Mouse (Mus musculus): ENCODE data around the gene Sh3gl1. TPM values are rescaled to one million over a fixed set of nuclear protein-coding genes. Genes with fewer than 3 reads are reported as not detected.

Gene Sh3gl1
- polyA plus RNA-seq, 1 experiment from 2014 or later = 124 TPM

DNA sequence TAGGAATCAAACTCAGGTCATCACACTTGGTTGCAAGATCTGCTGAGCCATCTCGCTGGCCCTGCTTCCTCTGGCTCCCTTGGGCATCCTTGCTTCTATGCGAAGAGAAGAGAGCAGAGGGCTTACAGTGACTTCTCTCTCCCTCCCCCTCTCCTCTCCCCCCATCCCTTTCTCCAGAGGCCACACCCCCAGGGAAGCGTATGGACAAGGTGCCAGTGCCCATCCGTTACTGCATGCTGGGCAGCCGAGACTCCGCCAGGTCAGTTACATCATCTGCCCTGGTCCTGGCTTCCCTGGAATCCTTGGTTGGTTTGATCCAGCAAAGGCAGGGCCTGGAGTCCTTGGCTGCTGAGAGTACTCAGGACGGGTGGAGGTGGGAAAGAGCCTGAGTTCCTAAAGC lies 25.0 kb downstream of the Sh3gl1 start:
- H3K9ac ChIP-seq = no peak overlapping the region
- H3K4me3 ChIP-seq (replicated peaks) = no peak overlapping the region
- ATAC-seq = no peak
- peaks cover 25% of the 10 kb centered on the region for H3K36me3 ChIP-seq
- no peak overlapping the region for H3K27ac ChIP-seq
- 87% methylated on average over 7 of the region's 7 CpGs for WGBS
- peaks cover 20% of the 10 kb centered on the region for H3K4me1 ChIP-seq (replicated peaks)
- no peaks in the 10 kb centered on the region for H3K27me3 ChIP-seq (replicated peaks)
- H3K4me2 ChIP-seq (replicated peaks) = no peak overlapping the region
- H3K9me3 ChIP-seq = no peaks in the 10 kb centered on the region

DNA sequence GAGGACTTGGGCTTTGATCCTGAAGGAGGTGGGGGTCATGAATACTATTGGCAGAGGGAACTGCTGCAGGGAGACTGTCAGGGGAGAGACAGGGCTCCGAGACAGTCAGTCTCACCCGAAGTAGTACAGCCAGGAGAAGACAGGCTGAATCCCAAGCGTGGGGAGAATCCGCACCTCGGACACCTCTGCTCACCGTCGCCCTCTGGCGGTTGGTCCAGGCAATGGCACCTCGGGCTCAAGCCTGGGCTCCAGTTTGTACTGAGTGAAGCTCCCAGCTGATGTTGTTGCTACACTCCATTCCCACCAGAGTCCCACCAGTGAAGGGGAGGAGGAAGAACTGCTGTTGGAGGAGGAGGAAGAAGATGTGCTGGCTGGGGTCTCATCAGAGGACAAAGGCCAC lies 25.8 kb downstream of the Sh3gl1 start:
- Histone ChIP-seq H3K4me3 (replicated peaks) (peak overlapping the region; percentile 96; the same call in 1 of the 2 replicates), H3K27ac (no peak overlapping the region), H3K36me3 (peaks cover 17% of the 10 kb centered on the region), H3K27me3 (replicated peaks) (no peaks in the 10 kb centered on the region), H3K9me3 (no peaks in the 10 kb centered on the region), H3K4me2 (replicated peaks) (peak overlapping the region; percentile 94), H3K4me1 (replicated peaks) (peaks cover 22% of the 10 kb centered on the region), H3K9ac (peak overlapping the region; percentile 83; the same call in 1 of the 2 replicates)
- ATAC-seq = no peak
- 7% methylated on average over 9 of the region's 9 CpGs for WGBS

DNA sequence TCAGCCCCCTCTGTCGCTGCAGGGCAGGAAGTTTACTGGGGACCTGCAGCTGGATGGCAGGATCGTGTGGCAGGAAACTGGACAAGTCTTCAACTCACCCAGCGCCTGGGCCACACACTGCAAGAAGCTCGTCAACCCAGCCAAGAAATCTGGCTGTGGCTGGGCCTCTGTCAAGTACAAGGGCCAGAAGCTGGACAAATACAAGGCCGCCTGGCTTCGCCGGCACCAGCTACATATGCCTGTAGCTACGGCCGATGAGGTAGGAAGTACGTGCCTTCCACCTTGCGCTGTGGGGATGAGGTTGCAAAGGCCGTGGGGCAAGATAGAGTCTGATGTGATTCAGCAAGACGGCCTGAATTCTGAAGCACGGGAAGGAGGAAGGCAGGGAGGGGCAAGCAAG lies 26.2 kb downstream of the Sh3gl1 start:
- Histone ChIP-seq H3K36me3 (peaks cover 14% of the 10 kb centered on the region), H3K4me2 (replicated peaks) (peak overlapping the region; percentile 94), H3K27ac (no peak overlapping the region), H3K4me1 (replicated peaks) (peaks cover 22% of the 10 kb centered on the region), H3K4me3 (replicated peaks) (peak overlapping the region; percentile 96), H3K9ac (peak overlapping the region; percentile 83), H3K9me3 (no peaks in the 10 kb centered on the region), H3K27me3 (replicated peaks) (no peaks in the 10 kb centered on the region)
- no peak for ATAC-seq
- 63% methylated on average over 14 of the region's 14 CpGs for WGBS

DNA sequence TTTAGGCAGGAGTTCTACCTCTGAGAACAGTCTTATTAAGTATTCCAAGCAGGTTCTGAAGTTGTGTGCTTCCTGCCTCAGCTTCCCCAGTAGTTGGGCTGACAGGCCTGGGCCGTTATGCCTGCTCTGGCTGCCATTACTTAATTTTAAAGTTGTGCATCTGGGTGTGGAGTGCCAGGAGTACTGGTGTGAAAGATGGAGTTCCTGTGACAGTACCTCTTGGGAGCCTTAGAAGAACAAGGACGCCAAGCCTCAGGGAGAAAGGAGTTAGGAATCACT lies 26.5 kb downstream of the Sh3gl1 start:
- Histone ChIP-seq H3K9me3 (no peaks in the 10 kb centered on the region), H3K36me3 (peaks cover 10% of the 10 kb centered on the region), H3K4me3 (replicated peaks) (peak overlapping the region; percentile 96), H3K4me2 (replicated peaks) (peak overlapping the region; percentile 94), H3K9ac (peak overlapping the region; percentile 83), H3K27ac (no peak overlapping the region), H3K4me1 (replicated peaks) (peaks cover 22% of the 10 kb centered on the region), H3K27me3 (replicated peaks) (no peaks in the 10 kb centered on the region)
- no peak for ATAC-seq
- 41% methylated on average over 2 of the region's 2 CpGs for WGBS

DNA sequence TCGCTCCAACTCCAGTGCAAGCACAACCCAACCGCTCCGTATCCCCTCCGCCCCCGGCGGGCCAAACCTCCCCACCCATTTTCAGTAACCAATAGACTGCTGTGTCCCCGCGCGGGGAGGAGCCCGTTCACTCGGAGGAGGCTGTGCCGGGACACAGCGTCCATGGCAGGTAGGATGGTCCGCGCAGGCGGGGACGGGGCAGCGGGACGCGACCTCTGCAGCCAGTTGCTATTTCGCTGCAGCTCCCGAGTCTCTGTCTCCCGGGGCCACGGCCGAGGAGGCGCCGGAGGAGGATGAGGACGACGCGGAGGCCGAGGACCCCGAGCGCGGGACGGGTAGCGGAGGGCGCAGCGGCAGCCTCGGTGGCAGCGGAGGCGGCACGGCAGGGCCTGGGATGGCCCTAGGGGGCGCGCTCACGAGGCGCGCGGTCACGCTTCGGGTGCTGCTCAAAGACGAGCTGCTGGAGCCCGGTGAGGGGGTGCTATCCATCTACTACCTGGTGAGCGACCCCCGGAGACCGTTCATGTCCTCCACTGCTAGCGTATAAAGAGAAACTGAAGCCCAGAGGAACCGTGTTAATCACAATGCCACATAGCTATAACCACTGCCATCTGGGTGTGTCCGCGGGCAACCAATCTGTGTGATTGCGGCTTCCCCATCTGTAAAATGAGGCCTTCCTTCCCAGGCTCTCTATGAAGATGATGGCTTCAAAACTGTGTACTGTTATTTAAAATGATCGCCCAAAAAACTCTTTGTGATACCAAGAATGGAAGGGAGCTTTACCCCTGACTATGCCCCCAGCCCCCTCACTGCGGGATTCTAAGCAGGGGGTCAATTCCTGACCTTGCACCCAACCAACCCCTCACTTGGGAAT lies 27.1 kb downstream of the Sh3gl1 start:
- Histone ChIP-seq H3K27ac (peak overlapping the region; percentile 89), H3K36me3 (peaks cover 8% of the 10 kb centered on the region; the same call in 1 of the 2 replicates), H3K27me3 (replicated peaks) (no peaks in the 10 kb centered on the region), H3K9me3 (no peaks in the 10 kb centered on the region), H3K9ac (peak overlapping the region; percentile 83), H3K4me3 (replicated peaks) (peak overlapping the region; percentile 96), H3K4me2 (replicated peaks) (peak overlapping the region; percentile 94), H3K4me1 (replicated peaks) (peaks cover 22% of the 10 kb centered on the region)
- WGBS = under 1% methylated on average over 60 of the region's 62 CpGs
- ATAC-seq = peak; percentile 88

DNA sequence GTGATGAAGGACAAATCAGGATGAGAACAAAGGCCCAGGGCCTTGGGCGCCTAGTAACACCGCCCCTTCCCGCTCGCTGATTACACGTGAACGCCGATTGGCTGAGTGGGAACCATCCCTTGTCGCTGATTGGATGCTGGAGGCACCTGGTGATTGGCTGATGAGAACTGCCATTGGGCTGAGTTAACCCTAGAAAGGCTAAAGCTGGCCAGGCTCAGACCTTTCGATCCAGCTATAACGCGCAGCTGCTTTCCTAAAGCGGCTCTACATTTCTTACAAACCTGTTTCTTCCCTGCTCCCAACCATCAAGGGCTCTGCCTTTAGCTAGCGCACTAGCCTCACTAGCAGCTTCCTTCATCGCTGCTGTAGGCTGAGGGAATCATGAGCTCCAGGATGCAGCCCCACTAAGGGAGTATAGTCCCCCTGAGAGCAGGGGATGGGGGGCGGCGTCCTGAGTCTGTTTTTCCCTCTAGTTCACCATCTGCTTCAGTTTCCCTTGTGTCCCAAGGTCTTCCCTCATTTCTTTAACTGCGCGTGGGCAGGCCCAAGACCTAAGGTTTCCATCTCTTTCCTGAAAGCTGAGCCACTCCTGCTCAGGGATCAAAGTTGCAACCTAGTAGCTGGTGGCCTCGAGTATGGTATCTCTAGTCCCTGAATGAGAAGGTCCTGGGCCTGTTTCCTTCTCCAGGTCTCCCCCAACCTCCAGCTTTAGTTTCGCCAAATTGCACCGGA lies 27.9 kb downstream of the Sh3gl1 start:
- H3K4me1 ChIP-seq (replicated peaks) = peaks cover 22% of the 10 kb centered on the region
- no peaks in the 10 kb centered on the region for H3K9me3 ChIP-seq
- peak; percentile 89 for ATAC-seq
- peak overlapping the region; percentile 89 for H3K27ac ChIP-seq
- H3K4me3 ChIP-seq (replicated peaks) = peak overlapping the region; percentile 96
- no peaks in the 10 kb centered on the region for H3K27me3 ChIP-seq (replicated peaks)
- H3K4me2 ChIP-seq (replicated peaks) = peak overlapping the region; percentile 94
- WGBS = under 1% methylated on average over 21 of the region's 21 CpGs
- peaks cover 8% of the 10 kb centered on the region; the same call in 1 of the 2 replicates for H3K36me3 ChIP-seq
- H3K9ac ChIP-seq = peak overlapping the region; percentile 57

DNA sequence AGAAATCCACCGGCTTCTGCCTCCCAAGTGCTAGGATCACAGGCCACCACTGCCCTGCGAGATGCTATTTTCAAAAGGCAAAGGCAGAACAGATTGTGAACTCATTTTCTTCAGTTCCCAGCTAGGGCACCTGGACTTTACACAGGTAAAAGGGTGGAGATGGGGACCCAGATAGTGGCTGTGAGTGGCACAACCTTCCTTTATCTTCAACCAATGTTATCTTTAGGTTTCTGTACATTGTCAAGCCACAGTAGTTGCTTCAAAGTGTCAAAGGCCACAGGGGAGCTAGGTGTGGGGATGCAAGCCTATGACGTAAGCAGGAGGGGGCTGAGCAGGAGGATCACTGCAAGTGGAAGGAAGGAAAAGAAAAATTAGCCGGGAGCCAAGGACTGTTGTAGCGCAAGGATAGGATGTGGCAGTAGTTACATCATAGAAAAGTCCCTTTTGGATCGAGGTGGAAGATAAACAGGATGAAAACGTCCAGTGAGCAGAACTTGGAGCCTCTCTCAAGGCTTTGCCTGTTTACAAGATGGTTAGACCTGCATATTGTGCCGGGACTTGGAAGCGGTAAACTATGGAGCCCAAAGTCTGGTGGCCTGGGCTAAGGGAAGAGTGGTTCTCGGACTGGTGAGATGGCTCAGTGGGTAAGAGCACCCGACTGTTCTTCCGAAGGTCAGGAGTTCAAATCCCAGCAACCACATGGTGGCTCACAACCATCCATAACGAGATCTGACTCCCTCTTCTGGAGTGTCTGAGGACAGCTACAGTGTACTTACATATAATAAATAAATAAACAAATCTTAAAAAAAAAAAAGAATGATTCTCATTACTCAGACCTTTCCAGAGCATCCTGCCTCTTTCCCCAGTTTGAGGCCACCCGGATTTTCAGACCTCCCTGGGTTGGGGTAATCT lies 28.7 kb downstream of the Sh3gl1 start:
- peak overlapping the region; percentile 42 for H3K9ac ChIP-seq
- peaks cover 22% of the 10 kb centered on the region for H3K4me1 ChIP-seq (replicated peaks)
- peaks cover 6% of the 10 kb centered on the region; the same call in 1 of the 2 replicates for H3K36me3 ChIP-seq
- no peaks in the 10 kb centered on the region for H3K9me3 ChIP-seq
- H3K4me3 ChIP-seq (replicated peaks) = peak overlapping the region; percentile 96
- H3K4me2 ChIP-seq (replicated peaks) = peak overlapping the region; percentile 94
- ATAC-seq = peak; percentile 32
- 18% methylated on average over 14 of the region's 14 CpGs for WGBS
- H3K27ac ChIP-seq = peak overlapping the region; percentile 85
- no peaks in the 10 kb centered on the region for H3K27me3 ChIP-seq (replicated peaks)

DNA sequence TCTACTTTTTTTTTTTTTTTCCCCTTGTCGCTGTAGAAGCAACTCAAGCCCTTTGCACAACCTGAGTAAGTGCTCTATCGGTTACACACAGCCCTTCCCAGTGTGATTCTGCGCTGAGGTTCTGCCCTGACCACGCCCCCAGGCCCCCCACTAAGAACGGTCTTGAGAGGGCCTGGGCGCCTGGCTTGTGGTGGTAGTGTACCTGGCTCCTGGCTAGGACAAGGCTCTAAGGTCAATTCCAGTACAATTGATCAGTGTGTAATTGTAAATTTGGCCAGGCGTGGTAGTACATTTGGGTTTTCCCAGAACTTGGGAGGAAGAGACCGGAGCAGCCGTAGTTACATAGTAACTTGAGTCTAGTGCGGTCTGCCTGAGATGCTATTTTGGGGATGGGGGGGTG lies 29.5 kb downstream of the Sh3gl1 start:
- H3K9ac ChIP-seq = no peak overlapping the region
- peaks cover 5% of the 10 kb centered on the region; the same call in 1 of the 2 replicates for H3K36me3 ChIP-seq
- peak overlapping the region; percentile 85 for H3K27ac ChIP-seq
- no peaks in the 10 kb centered on the region for H3K27me3 ChIP-seq (replicated peaks)
- WGBS = 37% methylated on average over 10 of the region's 10 CpGs
- no peaks in the 10 kb centered on the region for H3K9me3 ChIP-seq
- H3K4me2 ChIP-seq (replicated peaks) = peak overlapping the region; percentile 94
- 0 out of 2 replicates have a peak overlapping the region, but pooled peaks have one; percentile 4 for H3K4me3 ChIP-seq (replicated peaks)
- ATAC-seq = no peak
- peaks cover 22% of the 10 kb centered on the region for H3K4me1 ChIP-seq (replicated peaks)

DNA sequence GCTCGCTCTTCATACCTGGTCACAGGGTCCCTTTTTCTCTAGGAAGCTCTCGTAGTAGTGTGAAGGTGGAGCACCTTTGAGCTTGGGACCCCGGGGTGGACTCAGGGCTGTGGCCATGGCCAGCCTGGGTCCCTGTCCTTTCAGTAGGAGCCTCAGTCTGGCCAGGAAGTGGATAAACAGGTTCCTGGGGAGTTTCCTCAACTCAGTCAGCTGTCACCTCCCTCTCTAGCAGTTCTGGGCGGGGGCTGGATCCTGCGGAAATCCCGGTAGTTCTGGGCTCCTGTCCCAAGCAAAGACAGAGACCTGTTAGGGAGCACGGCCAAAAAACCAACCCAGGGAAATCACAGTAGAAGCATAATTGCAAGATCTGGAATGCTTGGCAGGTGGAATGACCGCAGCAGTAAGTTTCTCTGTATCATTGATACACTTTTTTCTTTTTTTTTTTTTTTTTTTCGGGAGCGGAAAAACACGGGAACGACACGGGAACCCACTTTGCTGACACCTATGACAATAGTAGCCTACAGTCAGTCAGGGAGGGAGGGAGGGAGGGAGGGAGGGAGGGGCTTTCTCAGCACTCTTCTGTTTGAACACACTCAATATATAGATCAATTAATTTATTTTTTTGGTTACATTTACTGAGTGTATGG lies 30.9 kb downstream of the Sh3gl1 start, which contains the start of the genes Stap2 and Mpnd:
TSS of gene Stap2 (minus strand) at position 170 of the 647 bp plus-strand sequence.
TSS of gene Mpnd (plus strand) at position 297 of the 647 bp plus-strand sequence.
- Histone ChIP-seq H3K4me1 (replicated peaks) (peaks cover 18% of the 10 kb centered on the region), H3K27me3 (replicated peaks) (no peaks in the 10 kb centered on the region), H3K4me2 (replicated peaks) (peak within 1 kb of the TSS; percentile 58), H3K36me3 (no peaks in the 10 kb centered on the region; the same call in 1 of the 2 replicates), H3K9me3 (no peaks in the 10 kb centered on the region), H3K9ac (peak within 1 kb of the TSS; percentile 50), H3K27ac (peak within 1 kb of the TSS; percentile 71; the same call in 1 of the 2 replicates), H3K4me3 (replicated peaks) (peak within 1 kb of the TSS; percentile 40)
- peak; percentile 15; the same call in 1 of the 2 replicates for ATAC-seq
- 28% methylated on average over 13 of the region's 13 CpGs for WGBS

DNA sequence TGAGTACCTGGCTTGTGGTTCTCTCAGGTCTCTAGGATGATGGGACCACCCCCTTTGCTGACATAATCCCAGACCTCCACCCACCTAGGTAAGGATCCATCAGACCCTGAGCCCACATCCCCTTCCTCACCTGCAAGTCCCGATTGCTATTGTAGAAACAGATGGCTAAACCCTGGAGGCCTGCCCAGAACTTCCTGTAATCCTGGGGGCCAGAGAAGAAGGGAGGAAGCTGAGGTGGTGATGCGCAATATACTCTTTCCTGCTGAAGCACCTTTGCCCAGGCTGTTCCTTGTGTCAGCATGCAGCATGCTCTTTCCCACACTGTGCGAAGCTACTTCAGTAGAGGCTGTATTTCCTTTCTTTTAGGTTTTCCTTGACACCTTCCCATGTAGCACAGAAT lies 33.4 kb downstream of the Sh3gl1 start:
- no peak for ATAC-seq
- Histone ChIP-seq H3K27me3 (replicated peaks) (no peaks in the 10 kb centered on the region), H3K9me3 (no peaks in the 10 kb centered on the region), H3K4me3 (replicated peaks) (no peak overlapping the region), H3K4me1 (replicated peaks) (peaks cover 11% of the 10 kb centered on the region; the same call in 1 of the 2 replicates), H3K9ac (no peak overlapping the region), H3K4me2 (replicated peaks) (no peak overlapping the region), H3K36me3 (no peaks in the 10 kb centered on the region; the same call in 1 of the 2 replicates), H3K27ac (no peak overlapping the region)
- 73% methylated on average over 3 of the region's 3 CpGs for WGBS

Data from intestine, embryonic 15.5 days (tissue).